Comparison of ENCODE assay signal across 9 mouse cellular contexts in the genomic region with DNA sequence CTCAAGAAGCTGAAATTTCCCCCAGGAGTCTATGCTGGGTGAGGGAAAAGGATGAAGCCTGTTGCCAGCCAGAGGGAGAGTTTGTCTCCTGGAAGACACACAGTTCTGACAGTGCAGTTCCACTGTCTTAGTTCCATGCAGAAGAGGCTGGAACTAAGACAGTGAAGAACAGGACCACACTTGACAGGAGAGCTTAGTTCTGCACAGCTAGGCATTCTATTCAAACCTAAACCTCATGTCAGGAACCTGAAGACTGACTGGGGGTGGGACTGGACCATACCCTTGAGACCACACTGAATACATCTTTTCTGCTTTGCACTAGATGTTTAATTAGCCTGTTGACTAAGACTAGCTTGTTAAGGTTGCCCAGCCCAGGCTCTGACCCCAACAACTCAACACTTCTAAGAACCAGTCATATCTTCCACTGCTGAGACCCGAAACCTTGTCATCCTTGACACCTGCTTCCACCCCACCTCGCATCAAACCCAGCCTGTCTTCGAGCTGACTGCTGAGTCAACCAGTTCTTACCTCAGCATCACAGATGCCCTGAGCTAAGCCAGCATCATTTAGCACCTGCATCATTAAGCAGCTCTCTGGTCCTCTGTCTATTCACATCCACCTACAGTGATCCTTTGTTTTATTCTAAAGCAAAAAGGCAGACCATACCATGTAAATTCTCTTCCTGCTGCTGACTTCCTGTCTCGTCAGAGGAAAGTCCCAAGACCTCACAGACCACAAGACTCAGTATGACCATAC. TPM values are rescaled to one million over a fixed set of nuclear protein-coding genes. Genes with fewer than 3 reads are reported as not detected.
DNase-seq lines count a peak whose midpoint lies in the region; TF ChIP-seq lines count a peak whose summit lies in the region.
"Had no signal": no experiment of that assay in that cellular context is flagged by ENCODE, and none has a peak within 500 bp of the region (broad histone marks: within the 10 kb centered on the region; RNA-seq: fewer than 3 reads in every experiment).

TSS of gene Coq8a (minus strand) at position 644 of the 756 bp plus-strand sequence.

- no peak for TF ChIP-seq CTCF in cerebellum, adult 2 months (IDR thresholded peaks at IDR 0.05; ENCODE audit: borderline replicate concordance, insufficient read depth, low read depth, low read length)

- intact Hi-C loops in heart, postnatal 36 days (cut with DNase I): no loop called here

- H3K9me3 ChIP-seq in forebrain, embryonic 10.5 days: no peaks in the 10 kb centered on the region
- H3K9me3 ChIP-seq: embryonic facial prominence, embryonic 12.5 days had no signal

- TF ChIP-seq POLR2A in cerebellum, adult 2 months (IDR thresholded peaks at IDR 0.05; ENCODE audit: borderline replicate concordance, insufficient read depth, low read length): no peak

- no peaks in the 10 kb centered on the region for H3K27me3 ChIP-seq in cerebellum, adult 2 months (ENCODE audit: control insufficient read depth, insufficient read depth, low read length)
- no peaks in the 10 kb centered on the region for H3K27me3 ChIP-seq in splenic B cell, adult 2 months (ENCODE audit: control insufficient read depth, insufficient read depth, low read length, poor library complexity, severe bottlenecking)
- H3K27me3 ChIP-seq in forebrain, embryonic 10.5 days (ENCODE audit: poor library complexity, severe bottlenecking): peaks cover 9% of the 10 kb centered on the region; the same call in 1 of the 2 replicates
- H3K27me3 ChIP-seq: embryonic facial prominence, embryonic 12.5 days had no signal

- DNase-seq in cerebellum, adult 2 months: no peak
- no peak for DNase-seq in cerebellum, adult 8-10 months
- peak; percentile 22 for DNase-seq in spleen, adult 12 weeks (ENCODE audit: low spot score)
- DNase-seq in spleen, postnatal 14 days (ENCODE audit: low spot score in 2 of 2): no peak
- no peak for DNase-seq in heart, postnatal 36 days
- peak; percentile 96 for DNase-seq in splenic B cell, adult 2 months (ENCODE audit: low read depth, low spot score)
- DNase-seq in urinary bladder, postnatal 14 days (ENCODE audit: low spot score): no peak
- no peak for DNase-seq in forebrain, embryonic 10.5 days (ENCODE audit: extremely low spot score, low spot score)

- 68% methylated on average over 4 of the region's 4 CpGs for WGBS in cerebellum, adult 2 months
- 80% methylated on average over 4 of the region's 4 CpGs for WGBS in forebrain, embryonic 10.5 days

- H3K4me3 ChIP-seq in cerebellum, adult 2 months (replicated peaks; ENCODE audit: insufficient read depth, low read depth, low read length): no peak within 1 kb of the TSS
- no peak within 1 kb of the TSS for H3K4me3 ChIP-seq in forebrain, embryonic 10.5 days
- H3K4me3 ChIP-seq: embryonic facial prominence, embryonic 12.5 days had no signal

- no peak within 1 kb of the TSS for H3K27ac ChIP-seq in cerebellum, adult 2 months (ENCODE audit: insufficient read depth, low read length)
- H3K27ac ChIP-seq in forebrain, embryonic 10.5 days: no peak within 1 kb of the TSS
- H3K27ac ChIP-seq: embryonic facial prominence, embryonic 12.5 days had no signal

- H3K36me3 ChIP-seq in splenic B cell, adult 2 months (ENCODE audit: control insufficient read depth, insufficient read depth, low read length, poor library complexity, severe bottlenecking): no peaks in the 10 kb centered on the region
- no peaks in the 10 kb centered on the region for H3K36me3 ChIP-seq in forebrain, embryonic 10.5 days (replicated peaks)
- H3K36me3 ChIP-seq: embryonic facial prominence, embryonic 12.5 days had no signal

- peaks cover 11% of the 10 kb centered on the region; the same call in 1 of the 2 replicates for H3K4me1 ChIP-seq in cerebellum, adult 2 months (ENCODE audit: control insufficient read depth, insufficient read depth, low read length)
- peaks cover 19% of the 10 kb centered on the region for H3K4me1 ChIP-seq in forebrain, embryonic 10.5 days

RNA-seq across cellular contexts. Expression of gene Coq8a, which starts in this region (rescaled TPM):
- 51.2 and 56.0 TPM in 2 replicates for polyA plus RNA-seq in cerebellum, adult 2 months (2012; rRNA removed)
- total RNA-seq in heart, postnatal 36 days (2021): 100 to 1,000 TPM; 909 to 953 TPM
- polyA plus RNA-seq in forebrain, embryonic 10.5 days (2016; fragmentation: Nextera tagmentation; extraction: Ambion mirVana): 1.1 TPM in 2 replicates

Comparison
In these comparisons a context has a peak if more than half of its experiments do, and no peak if none do; other contexts are left out.
1. RNA of gene Coq8a (polyA plus RNA-seq): 51.2 to 56.0 TPM in cerebellum, adult 2 months; 1.1 TPM in forebrain, embryonic 10.5 days; every median in the first group is over 10 times any median in the second.
2. DNase-seq: peak in spleen, adult 12 weeks (single experiment) and splenic B cell, adult 2 months (single experiment); none in cerebellum, adult 2 months (0 of 2), cerebellum, adult 8-10 months (single experiment), spleen, postnatal 14 days (0 of 2), heart, postnatal 36 days (0 of 2), urinary bladder, postnatal 14 days (single experiment) and forebrain, embryonic 10.5 days (single experiment).